Mouse (Mus musculus) spleen, adult 2 months (tissue): ENCODE results near the gene Tubg1. TPM values are rescaled to one million over a fixed set of nuclear protein-coding genes. Genes with fewer than 3 reads are reported as not detected.

Source experiments
- DNase-seq, 2 experiments: peaks; one replicate each; pipeline versions ENCODE4 v3.0.0 to v3.0.0-alpha.2; 2012 to 2021; ENCODE audit warnings: low spot score in 2 of 2, low read depth in 1 of 2
- H3K27ac ChIP-seq: fragments of 200-500 bp; 2 replicates; pipeline ENCODE4 v1.5.1; 2012; ENCODE audit warnings: low read length, inconsistent platforms; ENCODE audit not compliant: insufficient read depth
- H3K27me3 ChIP-seq: fragments of 200-500 bp; 2 replicates; pipeline ENCODE4 v1.6.1; 2012; ENCODE audit warnings: mild to moderate bottlenecking, moderate library complexity, low read length, inconsistent platforms; ENCODE audit not compliant: control insufficient read depth, insufficient read depth
- H3K36me3 ChIP-seq: fragments of 200-500 bp; 2 replicates; pipeline ENCODE4 v1.6.1; 2012; ENCODE audit warnings: mild to moderate bottlenecking, low read length, inconsistent platforms; ENCODE audit not compliant: control insufficient read depth, insufficient read depth
- H3K4me1 ChIP-seq: fragments of 200-500 bp; 2 replicates; pipeline ENCODE4 v1.6.1; 2011; ENCODE audit warnings: inconsistent platforms; ENCODE audit not compliant: control insufficient read depth, insufficient read depth, insufficient read length
- H3K4me3 ChIP-seq: fragments of 200-500 bp; 2 replicates; pipeline ENCODE4 v1.5.1; 2011; ENCODE audit warnings: mild to moderate bottlenecking, inconsistent platforms; ENCODE audit not compliant: insufficient read depth, insufficient read length; ENCODE audit errors: extremely low read depth
- CTCF ChIP-seq: fragments of 200-500 bp; IDR thresholded peaks from 2 replicates; pipeline ENCODE4 v1.5.1; 2011; ENCODE audit warnings: mild to moderate bottlenecking, inconsistent platforms; ENCODE audit not compliant: insufficient read depth, insufficient read length, insufficient replicate concordance; ENCODE audit errors: extremely low read depth
- POLR2A ChIP-seq: fragments of 200-500 bp; IDR thresholded peaks from 2 replicates; pipeline ENCODE4 v1.6.1; 2011; ENCODE audit warnings: low read depth, low read length, inconsistent platforms
- WGBS: fragments of 180-500 bp; shearing (Covaris S2); methylation state at CpG from one replicate; pipeline ENCODE4 v1.1.7; 2018; 5-methylcytosine and 5-hydroxymethylcytosine counted together
- polyA plus RNA-seq: library from polyadenylated mRNA; depleted of rRNA; stranded (reverse); fragments of >200 nt; gene quantifications from 2 replicates; pipeline ENCODE4 v1.2.3, GENCODE M21; 2012

Gene Tubg1
- polyA plus RNA-seq, 1 experiment = 17.7 TPM

- 80% methylated on average over 6 of the region's 6 CpGs for WGBS
- no peak overlapping the region for H3K4me3 ChIP-seq
- no peaks in the 10 kb centered on the region for H3K27me3 ChIP-seq
- H3K4me1 ChIP-seq = peaks cover 17% of the 10 kb centered on the region; the same call in 1 of the 2 replicates
- H3K27ac ChIP-seq = no peak overlapping the region
- no peak for DNase-seq
- peaks cover 19% of the 10 kb centered on the region for H3K36me3 ChIP-seq
- TF ChIP-seq CTCF (no peak), POLR2A (no peak)
Observed at GRCm38 (mm10) chr11:101086323-101086674, 33.4 kb upstream of the Tubg1 start.

- peak within 1 kb of the TSS; percentile 76 for H3K4me3 ChIP-seq
- peaks cover 24% of the 10 kb centered on the region for H3K36me3 ChIP-seq
- no peaks in the 10 kb centered on the region for H3K27me3 ChIP-seq
- peak; percentile 83 to 92 for DNase-seq
- H3K4me1 ChIP-seq = peaks cover 17% of the 10 kb centered on the region; the same call in 1 of the 2 replicates
- peak within 1 kb of the TSS; percentile 68 for H3K27ac ChIP-seq
- WGBS = 2% methylated on average over 52 of the region's 52 CpGs
- no peak for TF ChIP-seq CTCF
- TF ChIP-seq POLR2A = peak; percentile 27
Observed at GRCm38 (mm10) chr11:101086756-101087681, 32.7 kb upstream of the Tubg1 start, which contains the start of gene Mlx. Gene Mlx, plus strand, starts transcription at chr11:101087277.

- 8% methylated on average over 8 of the region's 8 CpGs for WGBS
- Histone ChIP-seq H3K27me3 (no peaks in the 10 kb centered on the region), H3K4me3 (peak overlapping the region; percentile 76), H3K4me1 (peaks cover 17% of the 10 kb centered on the region; the same call in 1 of the 2 replicates), H3K27ac (peak overlapping the region; percentile 11; the same call in 1 of the 2 replicates), H3K36me3 (peaks cover 29% of the 10 kb centered on the region)
- TF ChIP-seq POLR2A (no peak), CTCF (no peak)
- no peak for DNase-seq
Observed at GRCm38 (mm10) chr11:101087682-101088055, 32.1 kb upstream of the Tubg1 start.

GRCm38 (mm10) chr11:101089931-101090330 lies 29.8 kb upstream of the Tubg1 start:
- no peak overlapping the region for H3K27ac ChIP-seq
- WGBS = 94% methylated on average over 1 of the region's 1 CpGs
- H3K36me3 ChIP-seq = peaks cover 27% of the 10 kb centered on the region
- DNase-seq = no peak
- H3K4me1 ChIP-seq = peaks cover 13% of the 10 kb centered on the region; the same call in 1 of the 2 replicates
- no peaks in the 10 kb centered on the region for H3K27me3 ChIP-seq
- no peak overlapping the region for H3K4me3 ChIP-seq
- TF ChIP-seq POLR2A (no peak), CTCF (no peak)

GRCm38 (mm10) chr11:101094930-101095313 lies 24.8 kb upstream of the Tubg1 start:
- Histone ChIP-seq H3K36me3 (peaks cover 42% of the 10 kb centered on the region), H3K27ac (no peak overlapping the region)

GRCm38 (mm10) chr11:101095314-101096024 lies 24.3 kb upstream of the Tubg1 start, which contains the start of gene Psmc3ip:
Gene Psmc3ip, minus strand, starts transcription at chr11:101095436.
- H3K36me3 ChIP-seq = peaks cover 43% of the 10 kb centered on the region

More at GRCm38 (mm10) chr11:101094930-101095313, 24.8 kb upstream of the Tubg1 start:
- WGBS = under 1% methylated on average over 18 of the region's 18 CpGs
- no peak for DNase-seq
- no peaks in the 10 kb centered on the region; the same call in 1 of the 2 replicates for H3K4me1 ChIP-seq
- peak overlapping the region; percentile 96 for H3K4me3 ChIP-seq
- no peak for TF ChIP-seq CTCF
- TF ChIP-seq POLR2A = no peak
- H3K27me3 ChIP-seq = no peaks in the 10 kb centered on the region

More at GRCm38 (mm10) chr11:101095314-101096024, 24.3 kb upstream of the Tubg1 start, which contains the start of gene Psmc3ip:
- peak within 1 kb of the TSS; percentile 96 for H3K4me3 ChIP-seq
- no peaks in the 10 kb centered on the region; the same call in 1 of the 2 replicates for H3K4me1 ChIP-seq
- TF ChIP-seq CTCF (peak; percentile 74; the same call in 1 of the 2 replicates), POLR2A (no peak; the same call in 1 of the 2 replicates)
- under 1% methylated on average over 43 of the region's 43 CpGs for WGBS
- no peaks in the 10 kb centered on the region for H3K27me3 ChIP-seq
- peak; percentile 88 to 95 for DNase-seq
- H3K27ac ChIP-seq = peak within 1 kb of the TSS; percentile 85
